Mouse (Mus musculus) lung, postnatal 0 days (tissue): ENCODE measurements around the gene Scd4. TPM values are rescaled to one million over a fixed set of nuclear protein-coding genes. Genes with fewer than 3 reads are reported as not detected.

Source experiments
- ATAC-seq: fragments of 200-750 bp; cut with Nextera tagmentation; 2 replicates; pipeline ENCODE4 v1.8.0; 2017; ENCODE audit warnings: moderate library complexity
- DNase-seq: peaks from one replicate; pipeline ENCODE4 v3.0.0-alpha.2; 2016; ENCODE audit warnings: low spot score
- H3K27ac ChIP-seq: fragments of 300-500 bp; sonication (generic); 2 replicates; pipeline ENCODE4 v1.5.1; 2014; ENCODE audit warnings: antibody characterized with exemption, mild to moderate bottlenecking, low read length, mixed read lengths
- H3K27me3 ChIP-seq: fragments of 300-500 bp; sonication (generic); replicated peaks from 2 replicates; pipeline ENCODE4 v1.6.1; 2014; ENCODE audit warnings: low read length, mixed read lengths; ENCODE audit not compliant: insufficient read depth
- H3K36me3 ChIP-seq: fragments of 300-500 bp; sonication (generic); 2 replicates; pipeline ENCODE4 v1.6.1; 2014; ENCODE audit warnings: low read length, mixed read lengths; ENCODE audit not compliant: insufficient read depth
- H3K4me1 ChIP-seq: fragments of 300-500 bp; sonication (generic); 2 replicates; pipeline ENCODE4 v1.6.1; 2014; ENCODE audit warnings: antibody characterized with exemption, low read depth, low read length, mixed read lengths; ENCODE audit not compliant: insufficient read depth
- H3K4me2 ChIP-seq: fragments of 300-500 bp; sonication (generic); replicated peaks from 2 replicates; pipeline ENCODE4 v1.6.1; 2014; ENCODE audit warnings: low read depth, mild to moderate bottlenecking, low read length, moderate library complexity, mixed read lengths
- H3K4me3 ChIP-seq: fragments of 300-500 bp; sonication (generic); 2 replicates; pipeline ENCODE4 v1.5.1; 2014; ENCODE audit warnings: low read depth, low read length
- H3K9ac ChIP-seq: fragments of 300-500 bp; sonication (generic); replicated peaks from 2 replicates; pipeline ENCODE4 v1.6.1; 2014; ENCODE audit warnings: low read depth, mild to moderate bottlenecking
- H3K9me3 ChIP-seq: fragments of 300-500 bp; sonication (generic); 2 replicates; pipeline ENCODE4 v1.6.1; 2016; ENCODE audit warnings: low read length, mixed read lengths
- CTCF ChIP-seq: IDR thresholded peaks from 2 replicates; pipeline ENCODE4 v1.5.1; 2016; ENCODE audit warnings: antibody characterized with exemption, mild to moderate bottlenecking
- EP300 ChIP-seq: IDR thresholded peaks from 2 replicates; pipeline ENCODE4 v1.6.1; 2016; ENCODE audit warnings: antibody characterized with exemption, mild to moderate bottlenecking, control low read depth
- WGBS: fragments of 180-500 bp; shearing (Covaris S2); extraction: QIAGEN DNeasy Blood & Tissue Kit; methylation state at CpG from one replicate; pipeline ENCODE4 v1.1.7; 2014; 5-methylcytosine and 5-hydroxymethylcytosine counted together
- polyA plus RNA-seq: library from polyadenylated mRNA; unstranded; fragments of >200 nt; fragmentation: Nextera tagmentation; extraction: Ambion mirVana; gene quantifications from 2 replicates; pipeline ENCODE4 v1.2.1, GENCODE M21; 2015

The Scd4 gene
- polyA plus RNA-seq, 1 experiment from 2014 or later, result 0.53 TPM

DNA sequence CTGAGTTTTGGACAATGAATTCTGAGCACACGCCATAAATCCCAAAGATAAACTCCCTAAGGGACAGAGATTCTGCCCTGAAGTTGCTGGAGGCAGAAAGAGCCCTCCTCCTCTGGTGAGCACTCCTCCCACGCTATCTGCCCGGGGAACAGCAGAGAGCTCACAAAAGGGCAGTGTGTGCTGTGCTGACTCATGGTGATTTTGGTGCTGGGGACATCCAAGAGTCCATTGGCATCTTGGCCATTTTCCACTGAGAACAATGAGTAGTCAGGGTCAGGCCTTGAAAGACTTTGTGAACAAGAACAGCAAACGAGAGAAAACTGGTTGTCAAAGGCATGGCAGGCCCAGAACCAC is 20.9 kb upstream of the Scd4 start:
- 23% methylated on average over 4 of the region's 4 CpGs for WGBS
- no peak overlapping the region for H3K27ac ChIP-seq
- ATAC-seq, result no peak

DNA sequence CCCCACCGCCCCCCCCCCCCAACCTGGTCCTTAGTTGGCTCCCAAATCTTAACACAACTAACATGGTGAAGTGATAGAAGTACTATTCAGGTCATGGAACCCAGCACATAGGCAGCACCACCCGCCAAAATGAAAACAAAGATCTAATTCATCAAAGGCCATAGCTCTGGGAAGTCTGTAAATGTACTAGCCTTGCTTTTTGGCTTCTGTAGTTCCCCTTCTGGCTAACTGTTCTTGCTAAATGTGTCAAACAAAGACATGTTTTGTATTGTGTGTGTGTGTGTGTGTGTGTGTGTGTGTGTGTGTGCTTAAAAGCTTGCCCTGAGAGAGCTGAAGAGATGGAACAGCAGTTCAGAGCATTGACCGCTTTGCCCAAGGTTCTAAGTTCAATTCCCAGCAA is 19.8 kb upstream of the Scd4 start:
- Histone ChIP-seq H3K27ac (no peak overlapping the region), H3K4me3 (no peak overlapping the region), H3K4me2 (no peak overlapping the region), H3K27me3 (no peaks in the 10 kb centered on the region), H3K36me3 (no peaks in the 10 kb centered on the region), H3K9me3 (no peaks in the 10 kb centered on the region), H3K4me1 (peaks cover 10% of the 10 kb centered on the region; the same call in 1 of the 2 replicates), H3K9ac (no peak overlapping the region)
- no peak for TF ChIP-seq EP300
- no peak for TF ChIP-seq CTCF
- WGBS, result 75% methylated on average over 3 of the region's 3 CpGs
- DNase-seq (no peak), ATAC-seq (no peak)

More for the DNA sequence above, 20.9 kb upstream of the Scd4 start:
- Histone ChIP-seq H3K36me3 (0 out of 2 replicates have a peak, but pooled peaks cover 3% of the 10 kb centered on the region), H3K9me3 (no peaks in the 10 kb centered on the region), H3K4me3 (no peak overlapping the region), H3K27me3 (no peaks in the 10 kb centered on the region), H3K4me2 (no peak overlapping the region), H3K9ac (no peak overlapping the region), H3K4me1 (peaks cover 10% of the 10 kb centered on the region; the same call in 1 of the 2 replicates)
- TF ChIP-seq EP300 (no peak), CTCF (no peak)
- no peak for DNase-seq

- Histone ChIP-seq H3K4me2 (peak overlapping the region; percentile 73), H3K36me3 (no peaks in the 10 kb centered on the region), H3K4me3 (peak overlapping the region; percentile 50), H3K9me3 (no peaks in the 10 kb centered on the region), H3K9ac (peak overlapping the region; percentile 19; the same call in 1 of the 2 replicates), H3K27me3 (no peaks in the 10 kb centered on the region), H3K4me1 (peaks cover 10% of the 10 kb centered on the region; the same call in 1 of the 2 replicates), H3K27ac (peak overlapping the region; percentile 80)
- WGBS, result 5% methylated on average over 17 of the region's 18 CpGs
- ATAC-seq (peak; percentile 95), DNase-seq (peak; percentile 87)
- no peak for TF ChIP-seq CTCF
- TF ChIP-seq EP300, result no peak
Observed at GRCm38 (mm10) chr19:44314327-44314759, 18.5 kb upstream of the Scd4 start.

- H3K27ac ChIP-seq, result peak overlapping the region; percentile 80
- H3K9me3 ChIP-seq, result no peaks in the 10 kb centered on the region
- H3K9ac ChIP-seq, result peak overlapping the region; percentile 19; the same call in 1 of the 2 replicates
- peak; percentile 80 for DNase-seq
- WGBS, result 2% methylated on average over 11 of the region's 11 CpGs
- no peak for TF ChIP-seq EP300
- no peak for TF ChIP-seq CTCF
- H3K36me3 ChIP-seq, result no peaks in the 10 kb centered on the region
- H3K4me2 ChIP-seq, result peak overlapping the region; percentile 73
- peak; percentile 74 for ATAC-seq
- H3K27me3 ChIP-seq, result no peaks in the 10 kb centered on the region
- peak overlapping the region; percentile 50 for H3K4me3 ChIP-seq
- peaks cover 10% of the 10 kb centered on the region; the same call in 1 of the 2 replicates for H3K4me1 ChIP-seq
Observed at GRCm38 (mm10) chr19:44314871-44315414, 17.9 kb upstream of the Scd4 start.

- no peak overlapping the region for H3K4me3 ChIP-seq
- no peak for DNase-seq
- TF ChIP-seq CTCF (no peak), EP300 (no peak)
- peaks cover 10% of the 10 kb centered on the region; the same call in 1 of the 2 replicates for H3K4me1 ChIP-seq
- no peak for ATAC-seq
- H3K9me3 ChIP-seq, result no peaks in the 10 kb centered on the region
- no peak overlapping the region for H3K9ac ChIP-seq
- 63% methylated on average over 5 of the region's 5 CpGs for WGBS
- H3K4me2 ChIP-seq, result no peak overlapping the region
- H3K36me3 ChIP-seq, result no peaks in the 10 kb centered on the region
- H3K27me3 ChIP-seq, result no peaks in the 10 kb centered on the region
- no peak overlapping the region for H3K27ac ChIP-seq
Observed at GRCm38 (mm10) chr19:44316752-44317315, 16.1 kb upstream of the Scd4 start.

- no peak for DNase-seq
- WGBS, result 84% methylated on average over 5 of the region's 5 CpGs
- H3K27me3 ChIP-seq, result no peaks in the 10 kb centered on the region
Observed at GRCm38 (mm10) chr19:44317391-44317790, 15.5 kb upstream of the Scd4 start.

More at GRCm38 (mm10) chr19:44317391-44317790, 15.5 kb upstream of the Scd4 start:
- ATAC-seq, result no peak
- Histone ChIP-seq H3K4me3 (no peak overlapping the region), H3K9ac (no peak overlapping the region), H3K9me3 (no peaks in the 10 kb centered on the region), H3K36me3 (no peaks in the 10 kb centered on the region), H3K27ac (no peak overlapping the region), H3K4me1 (peaks cover 10% of the 10 kb centered on the region; the same call in 1 of the 2 replicates), H3K4me2 (no peak overlapping the region)
- TF ChIP-seq EP300, result no peak
- TF ChIP-seq CTCF, result no peak
